Mouse (Mus musculus) gastrocnemius, postnatal 25 days (tissue): Measurements from ENCODE around the gene Clec18a. TPM values are rescaled to one million over a fixed set of nuclear protein-coding genes. Genes with fewer than 3 reads are reported as not detected.

Experiments
- microRNA-seq, 2 experiments: library from miRNA; unstranded; fragments of <30 nt; microRNA quantifications; one replicate each; pipeline ENCODE4 v1.2.0; 2021; ENCODE audit warnings: borderline replicate concordance in 2 of 2
- total RNA-seq, 2 experiments: library from RNA; stranded (reverse); gene quantifications; 1 replicate in 1 of 2; 2 replicates in 1 of 2; pipeline ENCODE4 v1.2.3; 2021

Gene Clec18a
- total RNA-seq, 2 experiments from 2014 or later: 0.64 to 0.88 TPM

Small RNA genes within 50 kb of the gene (microRNA-seq; reads per million reads assigned to microRNA genes)
- gene Gm24103: 0 reads per million in 2 experiments
- 0 reads per million in 2 experiments for gene Mir3473d

Other genes with a start within 250 kb of the Clec18a start
- 10 to 100 TPM; 56.0 to 63.1 TPM for gene Cog4, start 245.8 kb downstream of the Clec18a start, total RNA-seq
- gene Sf3b3, start 245.6 kb downstream of the Clec18a start, total RNA-seq: 10 to 100 TPM; 18.4 to 19.2 TPM
- 1 to 10 TPM; 3.2 to 3.3 TPM for gene Fuk, start 189.9 kb downstream of the Clec18a start, total RNA-seq
- 10 to 100 TPM; 43.5 to 45.3 TPM for gene St3gal2, start 172.5 kb downstream of the Clec18a start, total RNA-seq
- gene Ddx19a, start 94.6 kb downstream of the Clec18a start, total RNA-seq: 10 to 100 TPM; 24.2 to 27.0 TPM
- 10 to 100 TPM; 11.4 to 11.5 TPM for gene Ddx19b, start 60.7 kb downstream of the Clec18a start, total RNA-seq
- gene Aars, start 59.3 kb downstream of the Clec18a start, total RNA-seq: 10 to 100 TPM; 38.8 to 47.1 TPM
- not detected for gene Exosc6, start 36.1 kb downstream of the Clec18a start, total RNA-seq
- 10 to 100 TPM; 89.9 to 97.1 TPM for gene Pdpr, start 2.2 kb upstream of the Clec18a start, total RNA-seq
- gene Glg1, start 166.8 kb upstream of the Clec18a start, total RNA-seq: 10 to 100 TPM; 32.9 to 36.1 TPM
- 1 to 10 TPM; 4.3 to 4.4 TPM for gene Rfwd3, start 207.8 kb upstream of the Clec18a start, total RNA-seq
- gene Mlkl, start 245.8 kb upstream of the Clec18a start, total RNA-seq: 1 to 10 TPM in 1 of 2 experiments, under 1 TPM in 1; 0.97 to 1.2 TPM